ENCODE assay signal across 24 mouse cellular contexts in genomic region chr6:36507008-36507663, GRCm38 (mm10).
A peak's percentile ranks its signal among the peaks of the same experiment; 100 is the strongest.
DNase-seq lines count a peak whose midpoint lies in the region; ATAC-seq and TF ChIP-seq lines count a peak whose summit lies in the region.
"Had no signal": no experiment of that assay in that cellular context is flagged by ENCODE, and none has a peak within 500 bp of the region (broad histone marks: within the 10 kb centered on the region; RNA-seq: fewer than 3 reads in every experiment).

No protein-coding gene starts in this region.

- intact Hi-C loops in heart, postnatal 25 days (cut with DNase I), result loop anchor here (5.0 kb wide), 1 partner anchor 40 kb away; no protein-coding TSS in a partner anchor

- peak overlapping the region; percentile 94 for H3K27ac ChIP-seq in heart, embryonic 12.5 days (ENCODE audit: poor library complexity, severe bottlenecking)
- no peak overlapping the region for H3K27ac ChIP-seq in limb, embryonic 11.5 days (replicated peaks; ENCODE audit: low read depth, low read length)
- H3K27ac ChIP-seq in limb, embryonic 10.5 days, result no peak overlapping the region
- H3K27ac ChIP-seq in heart, embryonic 15.5 days, result peak overlapping the region; percentile 96
- no peak overlapping the region for H3K27ac ChIP-seq in forebrain, postnatal 0 days (ENCODE audit: low read depth, low read length)
- H3K27ac ChIP-seq: embryonic facial prominence, embryonic 15.5 days; forebrain, embryonic 15.5 days; hindbrain, embryonic 13.5 days; limb, embryonic 15.5 days; liver, embryonic 14.5 days; midbrain, embryonic 15.5 days; neural tube, embryonic 13.5 days; stomach, embryonic 15.5 days had no signal

- 65% methylated on average over 7 of the region's 7 CpGs for WGBS in heart, embryonic 12.5 days
- WGBS in limb, embryonic 11.5 days, result 72% methylated on average over 7 of the region's 7 CpGs
- WGBS in limb, embryonic 10.5 days, result 75% methylated on average over 7 of the region's 7 CpGs
- 63% methylated on average over 7 of the region's 7 CpGs for WGBS in heart, embryonic 15.5 days
- 79% methylated on average over 7 of the region's 7 CpGs for WGBS in forebrain, postnatal 0 days

- H3K9ac ChIP-seq in heart, embryonic 12.5 days, result no peak overlapping the region
- no peak overlapping the region for H3K9ac ChIP-seq in limb, embryonic 11.5 days (ENCODE audit: low read length)
- H3K9ac ChIP-seq in heart, embryonic 15.5 days, result no peak overlapping the region
- no peak overlapping the region for H3K9ac ChIP-seq in forebrain, postnatal 0 days
- H3K9ac ChIP-seq: embryonic facial prominence, embryonic 15.5 days; forebrain, embryonic 15.5 days; hindbrain, embryonic 13.5 days; limb, embryonic 15.5 days; liver, embryonic 14.5 days; lung, embryonic 14.5 days; midbrain, embryonic 15.5 days; neural tube, embryonic 13.5 days; stomach, embryonic 15.5 days had no signal

- no peak for TF ChIP-seq CTCF in forebrain, postnatal 0 days (IDR thresholded peaks at IDR 0.05; ENCODE audit: low read depth)

- H3K4me3 ChIP-seq in heart, embryonic 12.5 days, result no peak overlapping the region
- H3K4me3 ChIP-seq in limb, embryonic 11.5 days (ENCODE audit: low read depth, low read length), result no peak overlapping the region
- H3K4me3 ChIP-seq in limb, embryonic 10.5 days, result no peak overlapping the region
- H3K4me3 ChIP-seq in heart, embryonic 15.5 days, result no peak overlapping the region
- no peak overlapping the region for H3K4me3 ChIP-seq in forebrain, postnatal 0 days (ENCODE audit: low read depth, low read length)
- H3K4me3 ChIP-seq: embryonic facial prominence, embryonic 15.5 days; forebrain, embryonic 15.5 days; hindbrain, embryonic 13.5 days; limb, embryonic 15.5 days; midbrain, embryonic 15.5 days; neural tube, embryonic 13.5 days; stomach, embryonic 15.5 days had no signal

- 0 out of 2 replicates have a peak, but pooled peaks have one; percentile 22 for ATAC-seq in heart, embryonic 12.5 days (ENCODE audit: insufficient number of reproducible peaks, low FRiP score)
- ATAC-seq in limb, embryonic 11.5 days (ENCODE audit: insufficient number of reproducible peaks, low FRiP score, low TSS enrichment, low read depth), result peak; percentile 72; the same call in 1 of the 2 replicates
- ATAC-seq in heart, embryonic 15.5 days (replicated peaks; ENCODE audit: insufficient number of reproducible peaks, insufficient read depth, low FRiP score, low read depth), result no peak
- no peak for ATAC-seq in forebrain, postnatal 0 days
- ATAC-seq: CD4-positive, CD25-positive, alpha-beta regulatory T cell, adult 4 months; forebrain, embryonic 15.5 days; midbrain, embryonic 15.5 days had no signal

- peak; percentile 10 for DNase-seq in embryo, embryonic 10.5 days (ENCODE audit: low spot score)
- DNase-seq in embryo, embryonic 9.5 days (ENCODE audit: extremely low spot score), result no peak
- DNase-seq in heart, postnatal 25 days (ENCODE audit: low spot score), result no peak
- no peak for DNase-seq in limb, embryonic 11.5 days (ENCODE audit: low spot score)
- DNase-seq in limb, embryonic 10.5 days (ENCODE audit: low spot score), result no peak
- DNase-seq in forebrain, postnatal 0 days, result no peak
- DNase-seq: adrenal gland, postnatal 36 days; cerebellum, adult 11-12 months; cerebellum, postnatal 14 days; gastrocnemius, postnatal 10 days; kidney, adult 18-20 months; thymus, postnatal 25 days had no signal

- H3K9me3 ChIP-seq in heart, embryonic 12.5 days (replicated peaks), result no peaks in the 10 kb centered on the region
- no peaks in the 10 kb centered on the region for H3K9me3 ChIP-seq in limb, embryonic 11.5 days (ENCODE audit: control insufficient read depth, low read length)
- H3K9me3 ChIP-seq in limb, embryonic 10.5 days (replicated peaks), result no peaks in the 10 kb centered on the region
- H3K9me3 ChIP-seq in heart, embryonic 15.5 days (replicated peaks), result no peaks in the 10 kb centered on the region
- no peaks in the 10 kb centered on the region for H3K9me3 ChIP-seq in forebrain, postnatal 0 days (ENCODE audit: low read length)
- H3K9me3 ChIP-seq: embryonic facial prominence, embryonic 15.5 days; forebrain, embryonic 15.5 days; hindbrain, embryonic 13.5 days; limb, embryonic 15.5 days; midbrain, embryonic 15.5 days; neural tube, embryonic 13.5 days; stomach, embryonic 15.5 days had no signal

- no peak overlapping the region for H3K4me2 ChIP-seq in heart, embryonic 12.5 days
- H3K4me2 ChIP-seq in limb, embryonic 11.5 days (ENCODE audit: low read depth, severe bottlenecking), result no peak overlapping the region
- H3K4me2 ChIP-seq in heart, embryonic 15.5 days, result peak overlapping the region; percentile 29; the same call in 1 of the 2 replicates
- no peak overlapping the region for H3K4me2 ChIP-seq in forebrain, postnatal 0 days (ENCODE audit: low read depth)
- H3K4me2 ChIP-seq: embryonic facial prominence, embryonic 15.5 days; forebrain, embryonic 15.5 days; hindbrain, embryonic 13.5 days; limb, embryonic 15.5 days; lung, embryonic 14.5 days; midbrain, embryonic 15.5 days; neural tube, embryonic 13.5 days; stomach, embryonic 15.5 days had no signal

- no peaks in the 10 kb centered on the region for H3K27me3 ChIP-seq in heart, embryonic 12.5 days (replicated peaks)
- no peaks in the 10 kb centered on the region for H3K27me3 ChIP-seq in limb, embryonic 11.5 days (ENCODE audit: control insufficient read depth, insufficient read depth, low read length)
- no peaks in the 10 kb centered on the region for H3K27me3 ChIP-seq in limb, embryonic 10.5 days (ENCODE audit: low read depth, poor library complexity, severe bottlenecking)
- H3K27me3 ChIP-seq in heart, embryonic 15.5 days, result no peaks in the 10 kb centered on the region
- no peaks in the 10 kb centered on the region for H3K27me3 ChIP-seq in forebrain, postnatal 0 days (ENCODE audit: insufficient read depth, low read length)
- H3K27me3 ChIP-seq: embryonic facial prominence, embryonic 15.5 days; forebrain, embryonic 15.5 days; hindbrain, embryonic 13.5 days; limb, embryonic 15.5 days; midbrain, embryonic 15.5 days; neural tube, embryonic 13.5 days; stomach, embryonic 15.5 days had no signal

- H3K4me1 ChIP-seq in heart, embryonic 12.5 days (replicated peaks), result peaks cover 16% of the 10 kb centered on the region
- H3K4me1 ChIP-seq in limb, embryonic 11.5 days (ENCODE audit: control insufficient read depth, insufficient read depth, low read length), result no peaks in the 10 kb centered on the region
- peaks cover 14% of the 10 kb centered on the region for H3K4me1 ChIP-seq in limb, embryonic 10.5 days
- H3K4me1 ChIP-seq in heart, embryonic 15.5 days (replicated peaks), result peaks cover 15% of the 10 kb centered on the region
- no peaks in the 10 kb centered on the region for H3K4me1 ChIP-seq in forebrain, postnatal 0 days (ENCODE audit: insufficient read depth)
- H3K4me1 ChIP-seq: embryonic facial prominence, embryonic 15.5 days; forebrain, embryonic 15.5 days; hindbrain, embryonic 13.5 days; limb, embryonic 15.5 days; midbrain, embryonic 15.5 days had no signal

- no peaks in the 10 kb centered on the region for H3K36me3 ChIP-seq in heart, embryonic 12.5 days
- H3K36me3 ChIP-seq in limb, embryonic 11.5 days (ENCODE audit: control insufficient read depth, insufficient read depth, low read length), result no peaks in the 10 kb centered on the region
- no peaks in the 10 kb centered on the region for H3K36me3 ChIP-seq in limb, embryonic 10.5 days
- no peaks in the 10 kb centered on the region for H3K36me3 ChIP-seq in heart, embryonic 15.5 days
- H3K36me3 ChIP-seq in forebrain, postnatal 0 days (ENCODE audit: insufficient read depth), result no peaks in the 10 kb centered on the region
- H3K36me3 ChIP-seq: embryonic facial prominence, embryonic 15.5 days; forebrain, embryonic 15.5 days; hindbrain, embryonic 13.5 days; limb, embryonic 15.5 days; midbrain, embryonic 15.5 days; neural tube, embryonic 13.5 days; stomach, embryonic 15.5 days had no signal

Comparison
In these comparisons a context has a peak if more than half of its experiments do, and no peak if none do; other contexts are left out.
1. ATAC-seq: peak in heart, embryonic 12.5 days (single experiment) and limb, embryonic 11.5 days (single experiment); none in heart, embryonic 15.5 days (single experiment) and forebrain, postnatal 0 days (single experiment).
2. H3K27ac ChIP-seq: peak in heart, embryonic 12.5 days (single experiment) and heart, embryonic 15.5 days (single experiment); none in limb, embryonic 11.5 days (single experiment), limb, embryonic 10.5 days (single experiment) and forebrain, postnatal 0 days (single experiment).